Mouse (Mus musculus) hindbrain, embryonic 12.5 days (tissue): Measurements from ENCODE around the gene Trp63. TPM values are rescaled to one million over a fixed set of nuclear protein-coding genes. Genes with fewer than 3 reads are reported as not detected.

Source experiments
- ATAC-seq: fragments of 200-750 bp; cut with Nextera tagmentation; 2 replicates; pipeline ENCODE4 v1.8.0; 2017; ENCODE audit warnings: moderate TSS enrichment; ENCODE audit not compliant: low FRiP score
- H3K27ac ChIP-seq: fragments of 300-500 bp; sonication (generic); 2 replicates; pipeline ENCODE4 v1.5.1; 2016; ENCODE audit warnings: mild to moderate bottlenecking
- H3K27me3 ChIP-seq: fragments of 300-500 bp; sonication (generic); 2 replicates; pipeline ENCODE4 v1.6.1; 2016; ENCODE audit warnings: mild to moderate bottlenecking
- H3K36me3 ChIP-seq: fragments of 300-500 bp; sonication (generic); 2 replicates; pipeline ENCODE4 v1.6.1; 2016; ENCODE audit warnings: mild to moderate bottlenecking
- H3K4me1 ChIP-seq: fragments of 300-500 bp; sonication (generic); 2 replicates; pipeline ENCODE4 v1.6.1; 2016
- H3K4me2 ChIP-seq: fragments of 300-500 bp; sonication (generic); replicated peaks from 2 replicates; pipeline ENCODE4 v1.6.1; 2016; ENCODE audit warnings: mild to moderate bottlenecking
- H3K4me3 ChIP-seq: fragments of 300-500 bp; sonication (generic); 2 replicates; pipeline ENCODE4 v1.5.1; 2016; ENCODE audit warnings: mild to moderate bottlenecking
- H3K9ac ChIP-seq: fragments of 300-500 bp; sonication (generic); 2 replicates; pipeline ENCODE4 v1.6.1; 2016; ENCODE audit warnings: mild to moderate bottlenecking, moderate library complexity
- H3K9me3 ChIP-seq: fragments of 300-500 bp; sonication (generic); replicated peaks from 2 replicates; pipeline ENCODE4 v1.6.1; 2016; ENCODE audit warnings: mild to moderate bottlenecking
- whole genome bisulfite sequencing: fragments of 180-500 bp; shearing (Covaris S2); methylation state at CpG from one replicate; pipeline ENCODE4 v1.1.7; 2016; 5-methylcytosine and 5-hydroxymethylcytosine counted together
- polyA plus RNA-seq: library from polyadenylated mRNA; unstranded; fragments of >200 nt; fragmentation: Nextera tagmentation; extraction: Ambion mirVana; gene quantifications from 2 replicates; pipeline ENCODE4 v1.2.1, GENCODE M21; 2016

Trp63 gene
- polyA plus RNA-seq, 1 experiment from 2014 or later = 3.1 TPM

GRCm38 (mm10) chr16:25846611-25847010 lies 163.0 kb downstream of the Trp63 start:
- H3K9me3 ChIP-seq = no peaks in the 10 kb centered on the region
- no peak overlapping the region for H3K4me3 ChIP-seq
- no peaks in the 10 kb centered on the region for H3K4me1 ChIP-seq
- no peaks in the 10 kb centered on the region for H3K36me3 ChIP-seq
- H3K9ac ChIP-seq = no peak overlapping the region
- H3K27me3 ChIP-seq = no peaks in the 10 kb centered on the region
- ATAC-seq = no peak
- WGBS = 94% methylated on average over 5 of the region's 5 CpGs
- no peak overlapping the region for H3K27ac ChIP-seq
- H3K4me2 ChIP-seq = no peak overlapping the region

- H3K27me3 ChIP-seq = no peaks in the 10 kb centered on the region
- no peak overlapping the region for H3K27ac ChIP-seq
- H3K4me2 ChIP-seq = no peak overlapping the region
- H3K4me3 ChIP-seq = no peak overlapping the region
- H3K36me3 ChIP-seq = no peaks in the 10 kb centered on the region
- no peak for ATAC-seq
- 66% methylated on average over 2 of the region's 2 CpGs for WGBS
- H3K4me1 ChIP-seq = no peaks in the 10 kb centered on the region
- H3K9ac ChIP-seq = no peak overlapping the region
- H3K9me3 ChIP-seq = no peaks in the 10 kb centered on the region
Measured at GRCm38 (mm10) chr16:25848474-25848873, 164.9 kb downstream of the Trp63 start.

GRCm38 (mm10) chr16:25849593-25850464 lies 166.3 kb downstream of the Trp63 start:
- no peak for ATAC-seq
- Histone ChIP-seq H3K27ac (no peak overlapping the region), H3K4me2 (no peak overlapping the region), H3K9ac (no peak overlapping the region), H3K27me3 (no peaks in the 10 kb centered on the region), H3K36me3 (no peaks in the 10 kb centered on the region), H3K4me1 (no peaks in the 10 kb centered on the region), H3K4me3 (no peak overlapping the region), H3K9me3 (no peaks in the 10 kb centered on the region)
- WGBS = 74% methylated on average over 13 of the region's 13 CpGs

- H3K9me3 ChIP-seq = no peaks in the 10 kb centered on the region
- WGBS = 93% methylated on average over 8 of the region's 8 CpGs
- H3K4me3 ChIP-seq = no peak overlapping the region
- no peak overlapping the region for H3K4me2 ChIP-seq
- ATAC-seq = no peak
- H3K36me3 ChIP-seq = no peaks in the 10 kb centered on the region
- no peak overlapping the region for H3K9ac ChIP-seq
- H3K27ac ChIP-seq = no peak overlapping the region
- H3K4me1 ChIP-seq = no peaks in the 10 kb centered on the region
- H3K27me3 ChIP-seq = no peaks in the 10 kb centered on the region
Measured at GRCm38 (mm10) chr16:25860731-25861505, 177.4 kb downstream of the Trp63 start.

GRCm38 (mm10) chr16:25865096-25865869 lies 181.7 kb downstream of the Trp63 start:
- Histone ChIP-seq H3K9ac (no peak overlapping the region), H3K27me3 (no peaks in the 10 kb centered on the region), H3K36me3 (no peaks in the 10 kb centered on the region), H3K27ac (no peak overlapping the region), H3K9me3 (no peaks in the 10 kb centered on the region), H3K4me2 (no peak overlapping the region), H3K4me1 (no peaks in the 10 kb centered on the region), H3K4me3 (no peak overlapping the region)
- 57% methylated on average over 7 of the region's 7 CpGs for WGBS
- no peak for ATAC-seq

- ATAC-seq = no peak
- no peaks in the 10 kb centered on the region for H3K27me3 ChIP-seq
- WGBS = 81% methylated on average over 1 of the region's 1 CpGs
Measured at GRCm38 (mm10) chr16:25871503-25871902, 187.9 kb downstream of the Trp63 start.

GRCm38 (mm10) chr16:25875681-25876080 lies 192.1 kb downstream of the Trp63 start:
- no peak overlapping the region for H3K4me2 ChIP-seq
- no peaks in the 10 kb centered on the region for H3K4me1 ChIP-seq
- no peaks in the 10 kb centered on the region for H3K9me3 ChIP-seq
- 98% methylated on average over 2 of the region's 2 CpGs for WGBS
- H3K27me3 ChIP-seq = no peaks in the 10 kb centered on the region
- H3K4me3 ChIP-seq = no peak overlapping the region
- H3K27ac ChIP-seq = no peak overlapping the region
- ATAC-seq = no peak
- H3K36me3 ChIP-seq = no peaks in the 10 kb centered on the region
- H3K9ac ChIP-seq = no peak overlapping the region

More at GRCm38 (mm10) chr16:25871503-25871902, 187.9 kb downstream of the Trp63 start:
- Histone ChIP-seq H3K36me3 (no peaks in the 10 kb centered on the region), H3K9ac (no peak overlapping the region), H3K27ac (no peak overlapping the region), H3K9me3 (no peaks in the 10 kb centered on the region), H3K4me3 (no peak overlapping the region), H3K4me1 (no peaks in the 10 kb centered on the region), H3K4me2 (no peak overlapping the region)

GRCm38 (mm10) chr16:25877416-25877965 lies 193.9 kb downstream of the Trp63 start:
- no peak overlapping the region for H3K27ac ChIP-seq
- no peaks in the 10 kb centered on the region for H3K27me3 ChIP-seq
- 87% methylated on average over 7 of the region's 7 CpGs for WGBS
- H3K4me3 ChIP-seq = no peak overlapping the region
- H3K9me3 ChIP-seq = no peaks in the 10 kb centered on the region
- H3K4me1 ChIP-seq = no peaks in the 10 kb centered on the region
- no peak overlapping the region for H3K4me2 ChIP-seq
- ATAC-seq = no peak
- H3K9ac ChIP-seq = no peak overlapping the region
- H3K36me3 ChIP-seq = no peaks in the 10 kb centered on the region

- H3K4me2 ChIP-seq = no peak overlapping the region
- no peak overlapping the region for H3K4me3 ChIP-seq
- no peaks in the 10 kb centered on the region for H3K4me1 ChIP-seq
- no peaks in the 10 kb centered on the region for H3K9me3 ChIP-seq
- H3K9ac ChIP-seq = no peak overlapping the region
- H3K27ac ChIP-seq = no peak overlapping the region
- H3K27me3 ChIP-seq = no peaks in the 10 kb centered on the region
- no peak for ATAC-seq
- H3K36me3 ChIP-seq = no peaks in the 10 kb centered on the region
Measured at GRCm38 (mm10) chr16:25878116-25878515, 194.6 kb downstream of the Trp63 start.

GRCm38 (mm10) chr16:25899071-25899470 lies 215.5 kb downstream of the Trp63 start:
- Histone ChIP-seq H3K9me3 (no peaks in the 10 kb centered on the region), H3K27ac (no peak overlapping the region), H3K4me2 (no peak overlapping the region), H3K4me1 (0 out of 2 replicates have a peak, but pooled peaks cover 7% of the 10 kb centered on the region), H3K4me3 (no peak overlapping the region), H3K9ac (no peak overlapping the region), H3K27me3 (no peaks in the 10 kb centered on the region), H3K36me3 (no peaks in the 10 kb centered on the region)
- no peak for ATAC-seq
- WGBS = 92% methylated on average over 4 of the region's 4 CpGs

GRCm38 (mm10) chr16:25899657-25900056 lies 216.1 kb downstream of the Trp63 start:
- Histone ChIP-seq H3K4me3 (no peak overlapping the region), H3K27ac (no peak overlapping the region), H3K9ac (no peak overlapping the region), H3K36me3 (no peaks in the 10 kb centered on the region), H3K4me1 (0 out of 2 replicates have a peak, but pooled peaks cover 7% of the 10 kb centered on the region), H3K4me2 (no peak overlapping the region), H3K9me3 (no peaks in the 10 kb centered on the region), H3K27me3 (no peaks in the 10 kb centered on the region)
- WGBS = 78% methylated on average over 2 of the region's 2 CpGs
- ATAC-seq = no peak
